Mouse (Mus musculus) kidney, postnatal 0 days (tissue): ENCODE measurements around the gene Lmf1. TPM values are rescaled to one million over a fixed set of nuclear protein-coding genes. Genes with fewer than 3 reads are reported as not detected.
A peak's percentile ranks its signal among the peaks of the same experiment; 100 is the strongest.

Source experiments
- ATAC-seq: fragments of 200-750 bp; cut with Nextera tagmentation; replicated peaks from 2 replicates; pipeline ENCODE4 v1.8.0; 2017; ENCODE audit warnings: low read depth, moderate number of reproducible peaks, moderate TSS enrichment, moderate library complexity; ENCODE audit not compliant: low FRiP score
- DNase-seq: peaks from one replicate; pipeline ENCODE4 v3.0.0-alpha.2; 2016; ENCODE audit warnings: low spot score
- H3K27ac ChIP-seq: fragments of 300-500 bp; sonication (generic); 2 replicates; pipeline ENCODE4 v1.5.1; 2014; ENCODE audit warnings: mild to moderate bottlenecking
- H3K27me3 ChIP-seq: fragments of 300-500 bp; sonication (generic); 2 replicates; pipeline ENCODE4 v1.6.1; 2014; ENCODE audit warnings: low read length, mixed read lengths; ENCODE audit not compliant: insufficient read depth
- H3K36me3 ChIP-seq: fragments of 300-500 bp; sonication (generic); 2 replicates; pipeline ENCODE4 v1.6.1; 2014; ENCODE audit warnings: low read length, mixed read lengths; ENCODE audit not compliant: insufficient read depth
- H3K4me1 ChIP-seq: fragments of 300-500 bp; sonication (generic); replicated peaks from 2 replicates; pipeline ENCODE4 v1.6.1; 2014; ENCODE audit warnings: antibody characterized with exemption, low read length, mixed read lengths; ENCODE audit not compliant: insufficient read depth
- H3K4me2 ChIP-seq: fragments of 300-500 bp; sonication (generic); 2 replicates; pipeline ENCODE4 v1.6.1; 2014; ENCODE audit warnings: mild to moderate bottlenecking, low read length, moderate library complexity, mixed read lengths
- H3K4me3 ChIP-seq: fragments of 300-500 bp; sonication (generic); replicated peaks from 2 replicates; pipeline ENCODE4 v1.5.1; 2014; ENCODE audit warnings: low read depth, low read length
- H3K9ac ChIP-seq: fragments of 300-500 bp; sonication (generic); 2 replicates; pipeline ENCODE4 v1.6.1; 2014; ENCODE audit warnings: low read depth, low read length
- H3K9me3 ChIP-seq: fragments of 300-500 bp; sonication (generic); replicated peaks from 2 replicates; pipeline ENCODE4 v1.6.1; 2016; ENCODE audit warnings: low read length, inconsistent platforms, mixed read lengths
- CTCF ChIP-seq: IDR thresholded peaks from 2 replicates; pipeline ENCODE4 v1.5.1; 2016; ENCODE audit warnings: antibody characterized with exemption, low read depth, mild to moderate bottlenecking, moderate library complexity
- WGBS: fragments of 180-500 bp; shearing (Covaris S2); extraction: QIAGEN DNeasy Blood & Tissue Kit; methylation state at CpG from one replicate; pipeline ENCODE4 v1.1.7; 2014; 5-methylcytosine and 5-hydroxymethylcytosine counted together
- polyA plus RNA-seq: library from polyadenylated mRNA; unstranded; fragments of >200 nt; fragmentation: Nextera tagmentation; extraction: Ambion mirVana; gene quantifications from 2 replicates; pipeline ENCODE4 v1.2.1, GENCODE M21; 2015

Gene Lmf1
- polyA plus RNA-seq, 1 experiment from 2014 or later, result 22.0 TPM

GRCm38 (mm10) chr17:25550020-25550419, 28.9 kb upstream of the Lmf1 start:
- H3K4me2 ChIP-seq, result no peak overlapping the region
- 0 out of 2 replicates have a peak, but pooled peaks cover under 1% of the 10 kb centered on the region for H3K4me1 ChIP-seq
- no peaks in the 10 kb centered on the region for H3K9me3 ChIP-seq
- H3K9ac ChIP-seq, result no peak overlapping the region
- no peak for ATAC-seq
- no peaks in the 10 kb centered on the region for H3K36me3 ChIP-seq
- 75% methylated on average over 5 of the region's 5 CpGs for WGBS
- no peak overlapping the region for H3K4me3 ChIP-seq
- H3K27ac ChIP-seq, result no peak overlapping the region
- DNase-seq, result no peak
- no peak for TF ChIP-seq CTCF
- H3K27me3 ChIP-seq, result no peaks in the 10 kb centered on the region

- Histone ChIP-seq H3K4me2 (no peak overlapping the region), H3K27me3 (no peaks in the 10 kb centered on the region), H3K9ac (no peak overlapping the region), H3K27ac (no peak overlapping the region), H3K36me3 (no peaks in the 10 kb centered on the region), H3K4me3 (no peak overlapping the region), H3K9me3 (no peaks in the 10 kb centered on the region), H3K4me1 (peaks cover 13% of the 10 kb centered on the region; the same call in 1 of the 2 replicates)
- no peak for TF ChIP-seq CTCF
- WGBS, result 82% methylated on average over 11 of the region's 11 CpGs
- ATAC-seq (no peak), DNase-seq (no peak)
Observed at GRCm38 (mm10) chr17:25551313-25551712, 27.6 kb upstream of the Lmf1 start.

GRCm38 (mm10) chr17:25555159-25555558, 23.7 kb upstream of the Lmf1 start:
- no peak for DNase-seq
- no peak overlapping the region for H3K27ac ChIP-seq
- no peak for TF ChIP-seq CTCF
- H3K36me3 ChIP-seq, result no peaks in the 10 kb centered on the region
- no peaks in the 10 kb centered on the region for H3K9me3 ChIP-seq
- peaks cover 19% of the 10 kb centered on the region; the same call in 1 of the 2 replicates for H3K4me1 ChIP-seq
- no peak for ATAC-seq
- no peak overlapping the region for H3K4me2 ChIP-seq
- no peak overlapping the region for H3K4me3 ChIP-seq
- WGBS, result 46% methylated on average over 3 of the region's 3 CpGs
- H3K9ac ChIP-seq, result no peak overlapping the region
- no peaks in the 10 kb centered on the region for H3K27me3 ChIP-seq

- TF ChIP-seq CTCF, result no peak
- Histone ChIP-seq H3K9ac (0 out of 2 replicates have a peak overlapping the region, but pooled peaks have one; percentile 13), H3K4me1 (peaks cover 19% of the 10 kb centered on the region; the same call in 1 of the 2 replicates), H3K27me3 (no peaks in the 10 kb centered on the region), H3K4me2 (peak overlapping the region; percentile 52), H3K36me3 (no peaks in the 10 kb centered on the region), H3K27ac (peak overlapping the region; percentile 3; the same call in 1 of the 2 replicates), H3K9me3 (no peaks in the 10 kb centered on the region), H3K4me3 (peak overlapping the region; percentile 22; the same call in 1 of the 2 replicates)
- 0 out of 2 replicates have a peak, but pooled peaks have one; percentile 9 for ATAC-seq
- DNase-seq, result peak; percentile 30
- WGBS, result 5% methylated on average over 29 of the region's 29 CpGs
Observed at GRCm38 (mm10) chr17:25555666-25556629, 22.9 kb upstream of the Lmf1 start.

GRCm38 (mm10) chr17:25556630-25557354, 22.1 kb upstream of the Lmf1 start:
- ATAC-seq (peak; percentile 34; the same call in 1 of the 2 replicates), DNase-seq (peak; percentile 74)
- Histone ChIP-seq H3K27ac (0 out of 2 replicates have a peak overlapping the region, but pooled peaks have one; percentile 3), H3K4me1 (peaks cover 19% of the 10 kb centered on the region; the same call in 1 of the 2 replicates), H3K27me3 (no peaks in the 10 kb centered on the region), H3K4me2 (peak overlapping the region; percentile 52), H3K4me3 (peak overlapping the region; percentile 22; the same call in 1 of the 2 replicates), H3K9ac (0 out of 2 replicates have a peak overlapping the region, but pooled peaks have one; percentile 24), H3K36me3 (no peaks in the 10 kb centered on the region), H3K9me3 (no peaks in the 10 kb centered on the region)
- TF ChIP-seq CTCF, result 0 out of 2 replicates have a peak, but pooled peaks have one; percentile 4
- WGBS, result 5% methylated on average over 21 of the region's 21 CpGs

- Histone ChIP-seq H3K9me3 (no peaks in the 10 kb centered on the region), H3K4me1 (peaks cover 19% of the 10 kb centered on the region; the same call in 1 of the 2 replicates), H3K4me3 (no peak overlapping the region), H3K36me3 (no peaks in the 10 kb centered on the region), H3K27me3 (no peaks in the 10 kb centered on the region), H3K4me2 (no peak overlapping the region), H3K9ac (no peak overlapping the region), H3K27ac (no peak overlapping the region)
- no peak for DNase-seq
- ATAC-seq, result no peak
- WGBS, result 47% methylated on average over 4 of the region's 4 CpGs
- no peak for TF ChIP-seq CTCF
Observed at GRCm38 (mm10) chr17:25559634-25560033, 19.3 kb upstream of the Lmf1 start.
